ENCODE assay signal across 7 mouse cellular contexts in the genomic region with DNA sequence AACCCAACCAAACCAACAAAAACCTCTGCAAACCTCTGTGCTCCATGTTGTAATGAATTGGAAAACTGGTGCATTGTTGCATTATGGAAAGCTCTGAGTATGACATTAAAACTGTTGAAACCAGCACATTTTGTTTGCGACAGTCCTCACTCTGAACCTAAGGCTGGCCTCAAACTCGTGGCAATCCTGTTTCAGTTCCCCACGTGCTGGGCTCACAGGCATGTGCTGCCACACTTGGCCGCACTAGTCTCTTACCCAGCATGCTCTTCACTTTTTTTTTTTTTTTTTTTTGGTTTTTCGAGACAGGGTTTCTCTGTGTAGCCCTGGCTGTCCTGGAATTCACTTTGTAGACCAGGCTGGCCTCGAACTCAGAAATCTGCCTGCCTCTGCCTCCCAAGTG. TPM values are rescaled to one million over a fixed set of nuclear protein-coding genes. Genes with fewer than 3 reads are reported as not detected.
DNase-seq lines count a peak whose midpoint lies in the region; ATAC-seq and TF ChIP-seq lines count a peak whose summit lies in the region.
"Not testable (repeated sequence)": the region's sequence is repeated elsewhere in the genome, so short reads cannot be mapped to it uniquely, and the experiment has no call there.
"Had no signal": no experiment of that assay in that cellular context is flagged by ENCODE, and none has a peak within 500 bp of the region (broad histone marks: within the 10 kb centered on the region; RNA-seq: fewer than 3 reads in every experiment).

No protein-coding gene starts in this region.

- not testable (repeated sequence) for TF ChIP-seq RAD21 in CH12.LX (IDR thresholded peaks at IDR 0.05; ENCODE audit: low read depth, low read length)

- peak; percentile 24; the same call in 1 of the 2 replicates for TF ChIP-seq EP300 in CH12.LX (IDR thresholded peaks at IDR 0.05; ENCODE audit: low read length)

- H3K4me1 ChIP-seq in CH12.LX (ENCODE audit: control insufficient read depth in 1 of 2, insufficient read depth in 2 of 2): peaks cover 15 to 31% of the 10 kb centered on the region in 2 experiments
- H3K4me1 ChIP-seq in liver, embryonic 15.5 days (replicated peaks): not testable (repeated sequence)

- H3K36me3 ChIP-seq in CH12.LX (replicated peaks in 1 of 2; ENCODE audit: control insufficient read depth in 1 of 2, insufficient read depth in 1 of 2, low read length in 1 of 2): peaks cover 30 to 81% of the 10 kb centered on the region in 2 experiments
- H3K36me3 ChIP-seq in liver, embryonic 15.5 days (replicated peaks): peaks cover 50% of the 10 kb centered on the region

- not testable (repeated sequence) for H3K27me3 ChIP-seq in CH12.LX (replicated peaks); liver, embryonic 15.5 days

- not testable (repeated sequence) for H3K4me2 ChIP-seq in CH12.LX (ENCODE audit: insufficient read depth, low read depth, poor library complexity, severe bottlenecking)
- 0 out of 2 replicates have a peak overlapping the region, but pooled peaks have one; percentile 11 for H3K4me2 ChIP-seq in liver, embryonic 15.5 days

- H3K4me3 ChIP-seq in CH12.LX (replicated peaks in 1 of 3; ENCODE audit: low read depth in 2 of 3, low read length in 2 of 3, poor library complexity in 1 of 3); liver, embryonic 15.5 days (replicated peaks): not testable (repeated sequence)

- not testable (repeated sequence) for H3K9me3 ChIP-seq in CH12.LX (replicated peaks; ENCODE audit: low read length); liver, embryonic 15.5 days (replicated peaks)

- not testable (repeated sequence) for ATAC-seq in liver, embryonic 15.5 days (ENCODE audit: insufficient read depth)
- 0 out of 2 replicates have a peak, but pooled peaks have one; percentile 28 for ATAC-seq in monocyte, adult 5-6 weeks (replicated peaks; ENCODE audit: insufficient number of reproducible peaks, low FRiP score, low TSS enrichment, poor library complexity, severe bottlenecking)

- TF ChIP-seq POLR2A in CH12.LX (IDR thresholded peaks at IDR 0.05; ENCODE audit: low read depth, low read length): not testable (repeated sequence)

- in situ Hi-C loops in CH12.LX (cut with MboI; ENCODE audit: low pct_ligation_motif_present, low pct_unique_long_range_greater_than_20kb, low sequenced_read_pairs): not testable (repeated sequence)

- TF ChIP-seq CTCF in CH12.LX (conservative IDR thresholded peaks at IDR 0.05 in 1 of 2, IDR thresholded peaks at IDR 0.05 in 1 of 2; ENCODE audit: low read depth in 2 of 2, low read length in 2 of 2): not testable (repeated sequence)

- 78% methylated on average over 5 of the region's 6 CpGs for WGBS in liver, embryonic 15.5 days (ENCODE audit: insufficient replicate concordance)

- not testable (repeated sequence) for H3K9ac ChIP-seq in CH12.LX (ENCODE audit: insufficient read depth, low read depth); liver, embryonic 15.5 days

- peak; percentile 69 for DNase-seq in A20 (ENCODE audit: low read depth, low spot score)
- peak; percentile 45 for DNase-seq in CH12.LX (ENCODE audit: extremely low read depth)
- DNase-seq in spleen, adult 18-20 months: peak; percentile 27 to 35
- DNase-seq in spleen, postnatal 36 days (ENCODE audit: low spot score in 2 of 2): peak; percentile 66 to 71

- not testable (repeated sequence) for H3K27ac ChIP-seq in CH12.LX (ENCODE audit: insufficient read depth, low read depth); liver, embryonic 15.5 days (replicated peaks)

- not testable (repeated sequence) for H3K79me2 ChIP-seq in CH12.LX (replicated peaks; ENCODE audit: control insufficient read depth, extremely low read depth, insufficient read depth, poor library complexity, severe bottlenecking)

- dilution Hi-C loops in CH12.LX (cut with MboI; ENCODE audit: extremely low pct_ligation_motif_present, extremely low pct_unique_long_range_greater_than_20kb, low sequenced_read_pairs): not testable (repeated sequence)

TF ChIP-seq in CH12.LX, 34 proteins besides CTCF, POLR2A, EP300 and RAD21:
- TF ChIP-seq ZNF384 (IDR thresholded peaks at IDR 0.05; ENCODE audit: low read depth, low read length): peak; percentile 83
- TF ChIP-seq MAX (IDR thresholded peaks at IDR 0.05; ENCODE audit: low read length): peak; percentile 94
- TF ChIP-seq IRF4 (IDR thresholded peaks at IDR 0.05; ENCODE audit: low read depth, low read length): 0 out of 2 replicates have a peak, but pooled peaks have one; percentile 25
- peak; percentile 97 for TF ChIP-seq MYC (IDR thresholded peaks at IDR 0.05; ENCODE audit: low read depth, low read length)
- TF ChIP-seq ETS1 (conservative IDR thresholded peaks at IDR 0.05; ENCODE audit: low read depth, low read length): peak; percentile 48
- peak; percentile 94 for TF ChIP-seq BHLHE40 (IDR thresholded peaks at IDR 0.05; ENCODE audit: low read depth, low read length)

RNA-seq across cellular contexts. Expression of gene Vps9d1, which starts 28.8 kb away (rescaled TPM):
- total RNA-seq in CH12.LX (2012; rRNA removed): 5.2 and 5.5 TPM in 2 replicates
- 2.8 and 3.1 TPM in 2 replicates for total RNA-seq in CH12.LX (2014; rRNA removed)
- polyA plus RNA-seq in CH12.LX (2012; ENCODE audit: insufficient read length, low read depth): 6.3 and 9.7 TPM in 2 replicates
- polyA plus RNA-seq in liver, embryonic 15.5 days (2015; fragmentation: Nextera tagmentation; extraction: Ambion mirVana): 4.6 and 5.3 TPM in 2 replicates
- total RNA-seq in monocyte, adult 5-6 weeks (2017): 28.2 to 59.4 TPM (median 54.9 TPM) in 3 replicates

RNA-seq across cellular contexts. Expression of gene Zfp276, which starts 29.0 kb away (rescaled TPM):
- total RNA-seq in CH12.LX (2012; rRNA removed) (9.6 and 10.2 TPM in 2 replicates), CH12.LX (2014; rRNA removed) (5.5 and 5.9 TPM in 2 replicates)
- 8.7 and 9.2 TPM in 2 replicates for polyA plus RNA-seq in CH12.LX (2012; ENCODE audit: insufficient read length, low read depth)
- 8.0 and 9.2 TPM in 2 replicates for polyA plus RNA-seq in liver, embryonic 15.5 days (2015; fragmentation: Nextera tagmentation; extraction: Ambion mirVana)
- 17.2 to 28.0 TPM (median 25.4 TPM) in 3 replicates for total RNA-seq in monocyte, adult 5-6 weeks (2017)

RNA-seq across cellular contexts. Expression of gene Fanca, which starts 35.4 kb away (rescaled TPM):
- total RNA-seq in CH12.LX (2012; rRNA removed): 39.2 and 50.7 TPM in 2 replicates
- total RNA-seq in CH12.LX (2014; rRNA removed): 21.9 and 26.7 TPM in 2 replicates
- 57.8 and 60.6 TPM in 2 replicates for polyA plus RNA-seq in CH12.LX (2012; ENCODE audit: insufficient read length, low read depth)
- polyA plus RNA-seq in liver, embryonic 15.5 days (2015; fragmentation: Nextera tagmentation; extraction: Ambion mirVana): 15.5 and 16.7 TPM in 2 replicates
- total RNA-seq in monocyte, adult 5-6 weeks (2017): 11.2 to 31.4 TPM (median 24.6 TPM) in 3 replicates

RNA-seq across cellular contexts. Expression of gene Spata2l, which starts 47.0 kb away (rescaled TPM):
- 2.1 and 2.3 TPM in 2 replicates for total RNA-seq in CH12.LX (2012; rRNA removed)
- total RNA-seq in CH12.LX (2014; rRNA removed): 0.63 and 0.95 TPM in 2 replicates
- polyA plus RNA-seq in CH12.LX (2012; ENCODE audit: insufficient read length, low read depth): 1.4 and 1.9 TPM in 2 replicates
- polyA plus RNA-seq in liver, embryonic 15.5 days (2015; fragmentation: Nextera tagmentation; extraction: Ambion mirVana): 2.2 and 2.9 TPM in 2 replicates
- total RNA-seq in monocyte, adult 5-6 weeks (2017): 0.85 to 3.6 TPM (median 0.95 TPM) in 3 replicates

RNA-seq across cellular contexts. Expression of gene Spire2, which starts 49.5 kb away (rescaled TPM):
- total RNA-seq in CH12.LX (2012; rRNA removed) (2.3 and 2.9 TPM in 2 replicates), CH12.LX (2014; rRNA removed) (0.96 and 1.1 TPM in 2 replicates)
- 2.3 and 2.6 TPM in 2 replicates for polyA plus RNA-seq in CH12.LX (2012; ENCODE audit: insufficient read length, low read depth)
- 3.0 and 3.4 TPM in 2 replicates for polyA plus RNA-seq in liver, embryonic 15.5 days (2015; fragmentation: Nextera tagmentation; extraction: Ambion mirVana)
- 0.32 TPM in 1 of 3 replicates, not detected in the others for total RNA-seq in monocyte, adult 5-6 weeks (2017)
- polyA plus RNA-seq: CD4-positive, CD25-positive, alpha-beta regulatory T cell, adult 4 months had no signal
